Mouse (Mus musculus) neural tube, embryonic 14.5 days (tissue): Measurements from ENCODE around the gene Nmt2. TPM values are rescaled to one million over a fixed set of nuclear protein-coding genes. Genes with fewer than 3 reads are reported as not detected.

Experiments
- ATAC-seq: fragments of 200-750 bp; cut with Nextera tagmentation; 2 replicates; pipeline ENCODE4 v1.8.0; 2017; ENCODE audit warnings: low read depth, mild to moderate bottlenecking, moderate TSS enrichment, moderate library complexity
- H3K27ac ChIP-seq: fragments of 300-500 bp; sonication (generic); 2 replicates; pipeline ENCODE4 v1.5.1; 2014; ENCODE audit warnings: low read depth, mild to moderate bottlenecking, control low read depth, low read length, moderate library complexity, mixed read lengths
- H3K27me3 ChIP-seq: fragments of 300-500 bp; sonication (generic); 2 replicates; pipeline ENCODE4 v1.6.1; 2014; ENCODE audit warnings: low read length; ENCODE audit not compliant: control insufficient read depth, insufficient read depth
- H3K36me3 ChIP-seq: fragments of 300-500 bp; sonication (generic); 2 replicates; pipeline ENCODE4 v1.6.1; 2014; ENCODE audit warnings: low read length, mixed read lengths; ENCODE audit not compliant: control insufficient read depth, insufficient read depth
- H3K4me1 ChIP-seq: fragments of 300-500 bp; sonication (generic); 2 replicates; pipeline ENCODE4 v1.6.1; 2014; ENCODE audit warnings: low read length; ENCODE audit not compliant: control insufficient read depth, insufficient read depth
- H3K4me2 ChIP-seq: fragments of 300-500 bp; sonication (generic); 2 replicates; pipeline ENCODE4 v1.6.1; 2014; ENCODE audit warnings: mild to moderate bottlenecking, low read depth, low read length, control low read depth
- H3K4me3 ChIP-seq: fragments of 300-500 bp; sonication (generic); 2 replicates; pipeline ENCODE4 v1.5.1; 2014; ENCODE audit warnings: low read depth, low read length, control low read depth, mixed read lengths
- H3K9ac ChIP-seq: fragments of 300-500 bp; sonication (generic); replicated peaks from 2 replicates; pipeline ENCODE4 v1.6.1; 2014; ENCODE audit warnings: low read depth, mild to moderate bottlenecking, control low read depth, low read length, mixed read lengths
- H3K9me3 ChIP-seq: fragments of 300-500 bp; sonication (generic); 2 replicates; pipeline ENCODE4 v1.6.1; 2016; ENCODE audit warnings: low read length; ENCODE audit not compliant: control insufficient read depth
- WGBS: fragments of 180-500 bp; shearing (Covaris S2); extraction: QIAGEN DNeasy Blood & Tissue Kit; methylation state at CpG from one replicate; pipeline ENCODE4 v1.1.7; 2014; 5-methylcytosine and 5-hydroxymethylcytosine counted together
- polyA plus RNA-seq: library from polyadenylated mRNA; unstranded; fragments of >200 nt; fragmentation: Nextera tagmentation; extraction: Ambion mirVana; gene quantifications from 2 replicates; pipeline ENCODE4 v1.2.1, GENCODE M21; 2014

The Nmt2 gene
- polyA plus RNA-seq, 1 experiment from 2014 or later: 114 TPM

DNA sequence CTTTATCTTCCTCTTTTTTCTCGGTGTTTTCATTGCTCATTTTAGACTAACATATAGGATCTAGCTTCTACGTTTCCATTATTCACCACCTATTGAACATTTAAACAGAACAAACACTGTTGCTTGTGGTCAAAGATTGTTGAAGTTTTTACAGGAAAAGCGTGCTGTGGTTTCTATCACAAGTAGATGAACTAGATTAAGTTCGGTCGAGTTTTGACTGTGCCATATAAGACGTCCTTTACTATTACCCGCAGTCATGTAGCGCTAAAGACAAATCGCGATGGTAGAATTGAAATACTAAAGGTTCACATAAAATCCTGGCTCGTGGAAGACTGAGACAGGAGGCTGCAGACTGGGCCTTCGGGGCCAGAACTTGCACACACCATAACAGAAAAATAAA lies 49.7 kb downstream of the Nmt2 start:
- Histone ChIP-seq H3K9me3 (no peaks in the 10 kb centered on the region), H3K4me2 (no peak overlapping the region), H3K36me3 (peaks cover 9% of the 10 kb centered on the region; the same call in 1 of the 2 replicates), H3K4me3 (no peak overlapping the region), H3K27ac (no peak overlapping the region), H3K4me1 (peaks cover 9% of the 10 kb centered on the region; the same call in 1 of the 2 replicates), H3K27me3 (no peaks in the 10 kb centered on the region), H3K9ac (no peak overlapping the region)
- WGBS: 94% methylated on average over 12 of the region's 12 CpGs
- ATAC-seq: no peak

DNA sequence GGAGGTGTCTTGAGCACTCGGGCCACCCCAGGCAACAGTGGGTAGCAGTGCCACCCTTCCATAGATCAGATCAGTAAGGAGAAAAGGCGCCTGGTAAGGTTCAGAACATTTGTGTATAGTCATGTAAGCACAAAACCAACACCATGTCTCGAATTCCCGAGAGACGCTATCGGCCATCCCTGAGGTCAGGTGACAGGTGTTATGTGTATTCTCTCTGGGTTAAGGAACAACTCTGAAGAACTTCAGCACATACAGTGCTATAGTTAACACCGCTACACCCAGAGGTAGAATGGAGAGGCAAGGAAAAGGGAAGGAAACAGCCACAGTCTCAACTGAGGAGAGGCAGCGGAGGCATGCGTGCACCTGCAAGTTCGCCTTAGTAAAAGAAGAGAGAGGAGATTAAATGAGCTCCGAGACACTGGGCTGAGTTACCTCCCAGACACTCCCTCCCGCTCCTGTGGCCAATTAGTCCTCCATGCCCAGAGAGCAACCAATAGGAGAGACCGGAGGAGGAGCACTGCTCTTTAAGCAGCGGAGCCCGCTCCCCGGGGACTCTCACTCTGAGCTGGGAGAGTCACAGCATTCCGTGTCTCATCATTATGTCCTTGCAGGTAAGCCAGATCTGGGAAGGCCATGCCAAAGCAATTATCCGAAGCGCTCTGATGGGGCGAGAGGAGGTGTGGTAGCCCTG lies 51.7 kb downstream of the Nmt2 start, which contains the start of gene Acbd7:
TSS of gene Acbd7 (plus strand) at position 558 of the 691 bp plus-strand sequence.
- Histone ChIP-seq H3K27me3 (no peaks in the 10 kb centered on the region), H3K36me3 (no peaks in the 10 kb centered on the region), H3K9ac (0 out of 2 replicates have a peak within 1 kb of the TSS, but pooled peaks have one; percentile 17), H3K4me1 (peaks cover 9% of the 10 kb centered on the region; the same call in 1 of the 2 replicates), H3K9me3 (no peaks in the 10 kb centered on the region), H3K27ac (no peak within 1 kb of the TSS), H3K4me2 (peak within 1 kb of the TSS; percentile 47), H3K4me3 (peak within 1 kb of the TSS; percentile 21)
- 5% methylated on average over 20 of the region's 20 CpGs for WGBS
- no peak for ATAC-seq

DNA sequence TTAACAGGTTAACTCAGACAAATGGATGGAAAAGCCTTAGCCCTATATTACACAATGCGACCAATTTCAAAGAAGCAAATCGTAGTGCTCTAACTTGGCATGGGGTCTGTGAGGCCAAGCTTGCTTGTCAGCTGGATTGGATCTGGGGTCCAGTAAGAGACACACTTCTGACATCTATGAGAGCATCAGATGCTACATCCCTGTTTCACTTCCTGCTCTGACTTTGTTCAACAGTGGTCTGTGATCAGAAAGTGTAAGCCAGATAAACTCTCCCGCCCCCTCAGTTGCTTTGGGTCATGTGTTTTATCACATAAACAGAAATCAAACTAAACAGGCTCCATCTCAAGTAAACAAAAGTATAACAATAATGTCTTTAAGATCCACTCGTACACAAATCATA lies 64.4 kb downstream of the Nmt2 start:
- no peak overlapping the region for H3K9ac ChIP-seq
- no peak overlapping the region for H3K27ac ChIP-seq
- no peaks in the 10 kb centered on the region for H3K36me3 ChIP-seq
- H3K4me1 ChIP-seq: no peaks in the 10 kb centered on the region
- H3K4me2 ChIP-seq: no peak overlapping the region
- no peaks in the 10 kb centered on the region for H3K9me3 ChIP-seq
- H3K4me3 ChIP-seq: no peak overlapping the region
- H3K27me3 ChIP-seq: no peaks in the 10 kb centered on the region
- no peak for ATAC-seq
- WGBS: 83% methylated on average over 4 of the region's 4 CpGs

DNA sequence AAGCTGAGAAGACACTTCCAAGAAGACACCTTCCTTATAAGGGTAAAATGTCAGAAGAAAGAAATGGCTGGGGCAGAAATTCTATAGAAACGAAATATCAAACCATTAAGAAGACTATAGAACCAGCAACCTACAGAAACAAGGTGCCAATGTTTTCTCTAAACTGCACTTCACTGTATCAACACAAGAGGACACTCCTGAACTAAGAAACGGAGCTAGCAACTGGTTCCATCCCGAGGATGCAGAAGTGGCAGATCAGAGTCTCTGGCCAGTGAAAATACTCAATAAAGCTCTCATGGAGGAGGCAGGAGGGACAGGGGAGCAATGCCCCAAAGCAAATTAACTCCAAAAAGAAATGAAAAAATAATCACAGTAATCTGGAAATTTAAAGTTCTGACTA lies 64.9 kb downstream of the Nmt2 start:
- Histone ChIP-seq H3K9me3 (no peaks in the 10 kb centered on the region), H3K36me3 (no peaks in the 10 kb centered on the region), H3K9ac (no peak overlapping the region), H3K4me2 (no peak overlapping the region), H3K4me3 (no peak overlapping the region), H3K27me3 (no peaks in the 10 kb centered on the region), H3K27ac (no peak overlapping the region), H3K4me1 (no peaks in the 10 kb centered on the region)
- peak; percentile 63; the same call in 1 of the 2 replicates for ATAC-seq
- 20% methylated on average over 3 of the region's 3 CpGs for WGBS

DNA sequence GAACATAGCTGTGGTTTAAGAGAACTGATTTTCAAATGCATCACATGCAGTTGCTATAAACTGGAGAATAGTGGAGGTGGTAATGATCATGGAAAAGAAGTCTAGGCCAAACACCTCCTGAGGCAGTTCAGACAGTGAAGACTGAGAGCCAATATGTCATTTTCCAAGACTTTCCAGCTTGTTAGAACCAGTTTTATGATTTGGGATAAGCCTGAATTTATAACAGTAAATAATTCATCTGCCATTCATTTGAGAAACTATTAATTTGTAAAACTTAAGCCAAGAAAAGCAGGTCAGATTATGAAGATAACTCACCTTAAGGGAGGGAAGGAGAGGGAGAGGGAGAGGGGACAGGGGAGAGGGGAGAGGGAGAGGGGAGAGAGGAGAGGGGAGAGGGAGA lies 69.1 kb downstream of the Nmt2 start:
- no peak for ATAC-seq

DNA sequence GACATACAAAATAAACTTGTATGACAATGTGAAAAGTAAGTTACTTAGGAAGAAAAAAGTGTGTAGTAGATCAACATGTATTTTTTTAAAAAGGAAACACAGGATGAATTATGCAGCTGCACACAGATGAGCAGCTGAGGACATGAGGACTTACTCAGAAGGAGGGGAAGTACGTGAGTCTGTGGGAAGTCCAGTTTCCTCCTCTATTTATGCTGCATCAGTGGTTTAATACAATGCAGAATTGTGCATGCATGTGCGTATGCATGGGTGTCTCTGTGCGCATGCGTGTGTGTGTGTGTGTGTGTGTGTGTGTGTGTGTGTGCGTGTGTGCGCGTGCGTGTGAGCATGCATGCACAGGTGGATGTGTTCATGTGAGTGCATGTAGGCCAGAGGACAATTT lies 71.8 kb downstream of the Nmt2 start:
- no peaks in the 10 kb centered on the region for H3K9me3 ChIP-seq
- no peak for ATAC-seq
- H3K4me1 ChIP-seq: no peaks in the 10 kb centered on the region
- H3K27me3 ChIP-seq: no peaks in the 10 kb centered on the region
- H3K36me3 ChIP-seq: no peaks in the 10 kb centered on the region
- H3K4me2 ChIP-seq: no peak overlapping the region
- H3K9ac ChIP-seq: no peak overlapping the region
- 87% methylated on average over 8 of the region's 8 CpGs for WGBS
- no peak overlapping the region for H3K27ac ChIP-seq
- H3K4me3 ChIP-seq: no peak overlapping the region

More for the DNA sequence above, 69.1 kb downstream of the Nmt2 start:
- Histone ChIP-seq H3K27ac (no peak overlapping the region), H3K36me3 (no peaks in the 10 kb centered on the region), H3K4me2 (no peak overlapping the region), H3K4me1 (no peaks in the 10 kb centered on the region), H3K9me3 (no peaks in the 10 kb centered on the region), H3K27me3 (no peaks in the 10 kb centered on the region), H3K9ac (no peak overlapping the region), H3K4me3 (no peak overlapping the region)

DNA sequence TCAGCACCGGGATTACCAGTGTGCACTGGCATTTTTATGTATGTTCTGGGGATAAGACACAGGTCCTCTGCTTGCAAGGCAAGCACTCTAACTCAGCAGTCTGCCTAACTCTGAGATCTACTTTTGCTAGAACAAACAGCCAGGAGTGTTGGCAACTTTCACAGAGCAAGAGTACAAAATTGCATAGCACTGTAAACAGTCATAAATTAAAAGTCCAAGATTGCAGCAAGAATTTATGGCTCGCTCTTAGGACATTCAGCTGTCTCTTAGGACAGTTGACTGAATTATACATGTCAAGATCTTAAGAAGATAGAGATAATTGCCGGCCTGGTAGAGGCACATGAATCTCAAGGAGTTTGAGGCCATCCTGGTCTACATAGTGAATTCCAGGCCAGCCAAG lies 72.3 kb downstream of the Nmt2 start:
- Histone ChIP-seq H3K27ac (no peak overlapping the region), H3K27me3 (no peaks in the 10 kb centered on the region), H3K36me3 (no peaks in the 10 kb centered on the region), H3K4me2 (no peak overlapping the region), H3K9ac (no peak overlapping the region), H3K9me3 (no peaks in the 10 kb centered on the region), H3K4me1 (no peaks in the 10 kb centered on the region), H3K4me3 (no peak overlapping the region)
- WGBS: 74% methylated on average over 3 of the region's 3 CpGs
- no peak for ATAC-seq

DNA sequence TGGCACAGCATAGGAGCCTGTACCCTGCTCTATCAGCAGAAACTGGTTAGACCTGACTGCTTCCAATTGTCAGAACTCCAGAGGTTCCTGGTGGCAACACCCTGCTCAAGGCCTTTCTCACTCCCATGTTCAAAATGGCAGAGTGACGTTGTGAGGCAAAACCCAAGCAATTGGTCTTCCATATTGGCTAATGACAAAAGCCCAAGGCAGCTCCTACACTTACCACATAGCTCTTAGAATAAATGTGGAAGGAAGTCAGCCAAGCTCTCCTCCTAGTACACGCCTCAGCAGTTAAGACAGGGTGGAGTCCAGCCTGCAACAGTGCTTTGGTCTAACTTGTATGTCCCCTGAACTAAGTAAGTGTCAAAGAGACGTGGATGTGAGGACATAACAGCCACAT lies 73.9 kb downstream of the Nmt2 start:
- H3K9ac ChIP-seq: no peak overlapping the region
- H3K27me3 ChIP-seq: no peaks in the 10 kb centered on the region
- no peak overlapping the region for H3K4me3 ChIP-seq
- WGBS: 79% methylated on average over 3 of the region's 3 CpGs
- no peaks in the 10 kb centered on the region for H3K4me1 ChIP-seq
- no peak overlapping the region for H3K4me2 ChIP-seq
- H3K36me3 ChIP-seq: no peaks in the 10 kb centered on the region
- no peaks in the 10 kb centered on the region for H3K9me3 ChIP-seq
- no peak for ATAC-seq
- H3K27ac ChIP-seq: no peak overlapping the region

DNA sequence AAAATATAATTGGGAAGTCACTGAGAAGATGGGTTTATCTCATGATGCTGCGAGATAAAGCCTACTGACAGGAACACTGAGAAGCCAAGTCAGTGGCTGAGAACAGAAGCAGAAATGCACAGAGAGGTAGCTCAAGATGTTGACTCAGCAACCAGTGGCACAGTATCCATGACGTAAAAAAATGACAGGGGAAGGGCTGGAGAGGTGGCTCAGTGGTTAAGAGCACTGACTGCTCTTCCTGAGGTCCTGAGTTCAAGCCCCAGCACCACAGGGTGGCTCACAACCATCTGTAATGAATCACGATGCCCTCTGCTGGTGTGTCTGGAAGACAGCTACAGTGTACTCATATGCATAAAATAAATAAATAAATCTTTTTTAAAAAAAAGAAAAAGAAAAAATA lies 77.1 kb downstream of the Nmt2 start:
- no peak overlapping the region for H3K4me3 ChIP-seq
- no peak overlapping the region for H3K9ac ChIP-seq
- no peak for ATAC-seq
- 80% methylated on average over 3 of the region's 3 CpGs for WGBS
- H3K36me3 ChIP-seq: no peaks in the 10 kb centered on the region
- H3K27ac ChIP-seq: no peak overlapping the region
- H3K9me3 ChIP-seq: no peaks in the 10 kb centered on the region
- no peaks in the 10 kb centered on the region for H3K27me3 ChIP-seq
- H3K4me2 ChIP-seq: no peak overlapping the region
- H3K4me1 ChIP-seq: no peaks in the 10 kb centered on the region
